Mouse (Mus musculus): ENCODE results near the gene Vdr.

- no peak for TF ChIP-seq CTCF (IDR thresholded peaks at IDR 0.05; ENCODE audit: low read depth, low read length)
- no peak for TF ChIP-seq POLR2A (IDR thresholded peaks at IDR 0.05; ENCODE audit: extremely low read depth, insufficient read depth, low read length)
Observed at GRCm38 (mm10) chr15:97837491-97838061, 72.9 kb downstream of the Vdr start.
